ENCODE assay signal across 10 mouse cellular contexts in the genomic region with DNA sequence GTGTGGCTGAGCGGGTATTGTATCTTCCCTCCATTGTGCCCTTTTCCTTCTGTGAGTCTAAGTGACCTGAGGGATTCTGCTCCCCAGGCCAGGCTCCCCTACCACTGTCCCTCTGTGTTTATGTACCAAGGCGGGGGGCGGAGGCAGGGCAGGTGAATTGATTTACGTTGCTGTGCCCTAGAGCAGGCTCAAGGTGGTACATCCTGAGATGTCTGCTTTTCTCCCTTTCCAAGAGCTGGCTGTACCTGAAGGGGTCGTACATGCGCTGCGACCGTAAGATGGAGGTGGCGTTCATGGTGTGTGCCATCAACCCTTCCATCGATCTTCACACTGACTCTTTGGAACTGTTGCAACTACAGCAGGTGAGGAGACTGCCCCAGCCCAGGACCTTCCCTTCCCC. TPM values are rescaled to one million over a fixed set of nuclear protein-coding genes. Genes with fewer than 3 reads are reported as not detected.
A peak's percentile ranks its signal among the peaks of the same experiment; 100 is the strongest.
DNase-seq lines count a peak whose midpoint lies in the region; ATAC-seq lines count a peak whose summit lies in the region.
"Had no signal": no experiment of that assay in that cellular context is flagged by ENCODE, and none has a peak within 500 bp of the region (broad histone marks: within the 10 kb centered on the region; RNA-seq: fewer than 3 reads in every experiment).

No protein-coding gene starts in this region.

- peak overlapping the region; percentile 90 for H3K4me2 ChIP-seq in neural tube, embryonic 11.5 days (ENCODE audit: low read depth)
- peak overlapping the region; percentile 81 for H3K4me2 ChIP-seq in limb, embryonic 15.5 days

- WGBS in neural tube, embryonic 11.5 days = 95% methylated on average over 10 of the region's 10 CpGs
- WGBS in limb, embryonic 15.5 days = 87% methylated on average over 10 of the region's 10 CpGs

- peak overlapping the region; percentile 63 for H3K4me3 ChIP-seq in neural tube, embryonic 11.5 days (ENCODE audit: low read depth, low read length)
- H3K4me3 ChIP-seq in limb, embryonic 15.5 days = peak overlapping the region; percentile 79; the same call in 1 of the 2 replicates

- DNase-seq in gastrocnemius, postnatal 10 days = peak; percentile 4
- DNase-seq in gastrocnemius, adult 8-10 months (ENCODE audit: low spot score in 2 of 2) = no peak
- DNase-seq in neural tube, embryonic 11.5 days (ENCODE audit: low spot score) = no peak
- DNase-seq in neural tube, embryonic 10.5 days (ENCODE audit: extremely low spot score, low spot score) = no peak
- no peak for DNase-seq in left cerebral cortex, adult 9 months (ENCODE audit: low spot score in 2 of 2)
- DNase-seq in frontal cortex, postnatal 36 days (ENCODE audit: low spot score in 2 of 2) = no peak
- DNase-seq in right cerebral cortex, postnatal 25 days = no peak
- DNase-seq: adrenal gland, postnatal 25 days; layer of hippocampus, adult 9-11 months had no signal

- H3K9ac ChIP-seq in neural tube, embryonic 11.5 days (ENCODE audit: low read length) = no peak overlapping the region; the same call in 1 of the 2 replicates
- H3K9ac ChIP-seq in limb, embryonic 15.5 days = no peak overlapping the region; the same call in 1 of the 2 replicates

- H3K4me1 ChIP-seq in neural tube, embryonic 11.5 days (ENCODE audit: control insufficient read depth, insufficient read depth, low read length) = peaks cover 19% of the 10 kb centered on the region
- peaks cover 47% of the 10 kb centered on the region for H3K4me1 ChIP-seq in limb, embryonic 15.5 days

- H3K27me3 ChIP-seq in neural tube, embryonic 11.5 days (ENCODE audit: control insufficient read depth, insufficient read depth, low read length) = no peaks in the 10 kb centered on the region
- no peaks in the 10 kb centered on the region for H3K27me3 ChIP-seq in limb, embryonic 15.5 days

- ATAC-seq in neural tube, embryonic 11.5 days (ENCODE audit: insufficient read depth, low FRiP score, low TSS enrichment) = no peak
- no peak for ATAC-seq in limb, embryonic 15.5 days (ENCODE audit: insufficient number of reproducible peaks, low FRiP score, low TSS enrichment, low read depth)

- no peak overlapping the region for H3K27ac ChIP-seq in neural tube, embryonic 11.5 days (ENCODE audit: low read depth, low read length)
- no peak overlapping the region for H3K27ac ChIP-seq in limb, embryonic 15.5 days

- H3K36me3 ChIP-seq in neural tube, embryonic 11.5 days (ENCODE audit: control insufficient read depth, insufficient read depth, low read length) = peaks cover 14% of the 10 kb centered on the region
- H3K36me3 ChIP-seq in limb, embryonic 15.5 days = peaks cover 39% of the 10 kb centered on the region

- H3K9me3 ChIP-seq in neural tube, embryonic 11.5 days (ENCODE audit: control insufficient read depth, low read length) = no peaks in the 10 kb centered on the region
- H3K9me3 ChIP-seq in limb, embryonic 15.5 days = no peaks in the 10 kb centered on the region

RNA-seq across cellular contexts. Expression of gene Men1, which starts 2.1 kb away (rescaled TPM):
- 10 to 100 TPM; 11.3 to 12.9 TPM for total RNA-seq in gastrocnemius, postnatal 10 days (2021)
- 1 to 10 TPM; 5.3 to 7.9 (median 6.3) TPM for total RNA-seq in gastrocnemius, adult 8-10 months (2022)
- polyA plus RNA-seq in neural tube, embryonic 11.5 days (2014; fragmentation: Nextera tagmentation; extraction: Ambion mirVana) = 59.5 and 66.1 TPM in 2 replicates
- polyA plus RNA-seq in limb, embryonic 15.5 days (2015; fragmentation: Nextera tagmentation; extraction: Ambion mirVana) = 81.5 and 81.7 TPM in 2 replicates

RNA-seq across cellular contexts. Expression of gene Map4k2, which starts 4.0 kb away (rescaled TPM):
- 10 to 100 TPM; 11.9 to 19.3 TPM for total RNA-seq in gastrocnemius, postnatal 10 days (2021)
- 10 to 100 TPM in 1 of 4 experiments, 1 to 10 TPM in 3; 6.9 to 10.7 (median 8.0) TPM for total RNA-seq in gastrocnemius, adult 8-10 months (2022)
- 10.0 and 13.6 TPM in 2 replicates for polyA plus RNA-seq in neural tube, embryonic 11.5 days (2014; fragmentation: Nextera tagmentation; extraction: Ambion mirVana)
- 14.6 and 16.2 TPM in 2 replicates for polyA plus RNA-seq in limb, embryonic 15.5 days (2015; fragmentation: Nextera tagmentation; extraction: Ambion mirVana)

RNA-seq across cellular contexts. Expression of gene Sf1, which starts 26.6 kb away (rescaled TPM):
- 100 to 1,000 TPM in 1 of 2 experiments, 10 to 100 TPM in 1; 88.6 to 123 TPM for total RNA-seq in gastrocnemius, postnatal 10 days (2021)
- total RNA-seq in gastrocnemius, adult 8-10 months (2022) = 10 to 100 TPM; 69.0 to 88.0 (median 73.8) TPM
- polyA plus RNA-seq in neural tube, embryonic 11.5 days (2014; fragmentation: Nextera tagmentation; extraction: Ambion mirVana) = 214 and 224 TPM in 2 replicates
- polyA plus RNA-seq in limb, embryonic 15.5 days (2015; fragmentation: Nextera tagmentation; extraction: Ambion mirVana) = 115 TPM in 2 replicates

RNA-seq across cellular contexts. Expression of gene Cdc42bpg, which starts 30.7 kb away (rescaled TPM):
- total RNA-seq in gastrocnemius, postnatal 10 days (2021) = 1 to 10 TPM; 4.2 to 4.5 TPM
- total RNA-seq in gastrocnemius, adult 8-10 months (2022) = 10 to 100 TPM in 1 of 4 experiments, 1 to 10 TPM in 3; 7.6 to 11.5 (median 8.5) TPM
- 0.42 and 0.58 TPM in 2 replicates for polyA plus RNA-seq in neural tube, embryonic 11.5 days (2014; fragmentation: Nextera tagmentation; extraction: Ambion mirVana)
- polyA plus RNA-seq in limb, embryonic 15.5 days (2015; fragmentation: Nextera tagmentation; extraction: Ambion mirVana) = 1.4 and 2.0 TPM in 2 replicates

RNA-seq across cellular contexts. Expression of gene Pygm, which starts 47.3 kb away (rescaled TPM):
- total RNA-seq in gastrocnemius, postnatal 10 days (2021) = 1,000 to 10,000 TPM; 3,066 to 3,425 TPM
- 1,000 to 10,000 TPM; 8,302 to 9,332 (median 8,668) TPM for total RNA-seq in gastrocnemius, adult 8-10 months (2022)
- 4.4 and 6.0 TPM in 2 replicates for polyA plus RNA-seq in neural tube, embryonic 11.5 days (2014; fragmentation: Nextera tagmentation; extraction: Ambion mirVana)
- 23.4 and 89.0 TPM in 2 replicates for polyA plus RNA-seq in limb, embryonic 15.5 days (2015; fragmentation: Nextera tagmentation; extraction: Ambion mirVana)
